Mouse (Mus musculus) neural tube, embryonic 11.5 days (tissue): ENCODE measurements at regions not wholly inside any gene's neighbourhood (a gene's known extent, or its start where the extent isn't known, plus 50 kb on each side); places are given as distances from the start of the nearest gene placed in this dataset.

Experiments
- ATAC-seq: fragments of 200-750 bp; cut with Nextera tagmentation; 2 replicates; pipeline ENCODE4 v1.8.0; 2017; ENCODE audit warnings: moderate number of reproducible peaks, mild to moderate bottlenecking, moderate TSS enrichment, moderate library complexity; ENCODE audit not compliant: insufficient read depth, low FRiP score, low TSS enrichment
- DNase-seq: peaks from one replicate; pipeline ENCODE4 v3.0.0-alpha.2; 2015; ENCODE audit warnings: low spot score
- H3K27ac ChIP-seq: fragments of 300-500 bp; sonication (generic); 2 replicates; pipeline ENCODE4 v1.5.1; 2014; ENCODE audit warnings: low read depth, mild to moderate bottlenecking, low read length
- H3K27me3 ChIP-seq: fragments of 300-500 bp; sonication (generic); 2 replicates; pipeline ENCODE4 v1.6.1; 2014; ENCODE audit warnings: mild to moderate bottlenecking, low read length, mixed read lengths; ENCODE audit not compliant: control insufficient read depth, insufficient read depth
- H3K36me3 ChIP-seq: fragments of 300-500 bp; sonication (generic); 2 replicates; pipeline ENCODE4 v1.6.1; 2014; ENCODE audit warnings: mild to moderate bottlenecking, low read length, moderate library complexity, mixed read lengths; ENCODE audit not compliant: control insufficient read depth, insufficient read depth
- H3K4me1 ChIP-seq: fragments of 300-500 bp; sonication (generic); 2 replicates; pipeline ENCODE4 v1.6.1; 2014; ENCODE audit warnings: low read length, mixed read lengths; ENCODE audit not compliant: control insufficient read depth, insufficient read depth
- H3K4me2 ChIP-seq: fragments of 300-500 bp; sonication (generic); 2 replicates; pipeline ENCODE4 v1.6.1; 2014; ENCODE audit warnings: low read depth, mild to moderate bottlenecking, moderate library complexity
- H3K4me3 ChIP-seq: fragments of 300-500 bp; sonication (generic); 2 replicates; pipeline ENCODE4 v1.5.1; 2014; ENCODE audit warnings: low read depth, low read length
- H3K9ac ChIP-seq: fragments of 300-500 bp; sonication (generic); 2 replicates; pipeline ENCODE4 v1.6.1; 2014; ENCODE audit warnings: mild to moderate bottlenecking, low read length
- H3K9me3 ChIP-seq: fragments of 300-500 bp; sonication (generic); 2 replicates; pipeline ENCODE4 v1.6.1; 2016; ENCODE audit warnings: low read length; ENCODE audit not compliant: control insufficient read depth
- WGBS: fragments of 180-500 bp; shearing (Covaris S2); extraction: QIAGEN DNeasy Blood & Tissue Kit; methylation state at CpG from one replicate; pipeline ENCODE4 v1.1.7; 2014; 5-methylcytosine and 5-hydroxymethylcytosine counted together

DNA sequence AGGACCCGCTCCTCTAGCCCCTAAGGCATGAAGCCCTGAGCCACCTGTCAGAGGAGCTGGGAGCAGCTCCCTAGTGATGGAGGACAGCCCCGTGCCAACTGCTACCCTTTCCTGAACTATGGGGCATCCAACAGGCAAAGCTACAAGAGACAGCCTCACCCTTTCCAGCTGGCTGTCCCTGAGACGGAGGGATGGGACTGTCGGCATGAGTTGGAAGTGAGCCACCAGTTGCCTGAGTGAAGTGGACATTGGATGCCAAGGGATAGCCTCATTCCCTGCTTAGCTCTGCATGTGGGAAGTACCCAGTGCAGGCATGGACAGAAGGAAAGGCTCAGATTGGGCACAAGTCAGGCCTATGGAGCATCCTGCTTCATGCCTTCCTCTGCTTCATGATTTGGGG lies 112.3 kb upstream of the Igsf21 start:
- ATAC-seq, result no peak
- Histone ChIP-seq H3K27ac (no peak overlapping the region), H3K4me2 (no peak overlapping the region), H3K9me3 (no peaks in the 10 kb centered on the region), H3K36me3 (no peaks in the 10 kb centered on the region), H3K4me1 (no peaks in the 10 kb centered on the region), H3K9ac (no peak overlapping the region), H3K27me3 (no peaks in the 10 kb centered on the region), H3K4me3 (no peak overlapping the region)
- 90% methylated on average over 4 of the region's 4 CpGs for WGBS
- no peak for DNase-seq

DNA sequence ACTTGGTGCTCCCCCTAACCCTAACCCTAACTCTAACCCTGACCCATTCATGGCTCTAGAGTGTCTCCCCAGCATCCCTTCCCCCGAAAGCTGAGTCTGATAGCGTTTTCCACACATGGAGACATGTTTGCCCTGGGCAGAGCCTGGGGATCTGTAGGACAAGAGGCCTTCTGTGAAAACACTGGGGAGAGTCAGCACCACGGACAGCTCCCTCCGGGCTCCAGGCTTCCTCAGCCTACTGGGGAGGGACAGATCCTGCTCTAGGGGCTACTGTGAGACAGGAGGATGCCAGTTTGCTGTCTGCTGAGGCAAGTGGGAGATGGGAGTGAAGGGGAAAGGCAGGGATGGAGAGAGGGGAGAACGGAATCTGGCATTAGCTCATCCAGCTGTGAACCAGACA lies 111.5 kb upstream of the Igsf21 start:
- Histone ChIP-seq H3K27me3 (no peaks in the 10 kb centered on the region), H3K9ac (no peak overlapping the region), H3K4me2 (no peak overlapping the region), H3K4me1 (no peaks in the 10 kb centered on the region), H3K36me3 (no peaks in the 10 kb centered on the region), H3K4me3 (no peak overlapping the region), H3K9me3 (no peaks in the 10 kb centered on the region), H3K27ac (no peak overlapping the region)
- ATAC-seq, result no peak
- 11% methylated on average over 5 of the region's 5 CpGs for WGBS
- peak; percentile 82 for DNase-seq

DNA sequence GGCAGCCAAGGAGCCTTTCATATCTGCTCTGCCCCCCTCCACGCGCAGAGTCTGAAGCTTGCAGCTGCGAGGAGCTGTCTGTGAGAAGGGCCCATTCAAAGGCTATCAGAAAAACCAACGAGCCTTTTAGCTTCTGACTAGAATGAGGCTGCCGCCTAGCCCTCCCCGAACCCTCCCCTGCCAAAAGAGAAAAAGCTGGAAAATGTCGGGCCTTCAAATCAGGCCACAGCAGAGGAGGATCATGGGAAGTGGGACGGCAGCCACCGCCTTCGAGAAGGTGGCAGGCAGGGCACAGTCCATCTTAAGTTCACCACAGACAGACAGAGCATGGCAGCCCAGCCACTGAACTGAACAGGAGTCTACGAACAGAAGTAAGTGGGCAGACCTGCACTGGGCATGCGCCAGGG lies 108.6 kb upstream of the Igsf21 start:
- DNase-seq, result no peak
- Histone ChIP-seq H3K9me3 (no peaks in the 10 kb centered on the region), H3K27ac (no peak overlapping the region), H3K36me3 (no peaks in the 10 kb centered on the region), H3K4me1 (no peaks in the 10 kb centered on the region), H3K4me3 (no peak overlapping the region), H3K9ac (no peak overlapping the region), H3K4me2 (no peak overlapping the region), H3K27me3 (no peaks in the 10 kb centered on the region)
- no peak for ATAC-seq
- 77% methylated on average over 12 of the region's 12 CpGs for WGBS

DNA sequence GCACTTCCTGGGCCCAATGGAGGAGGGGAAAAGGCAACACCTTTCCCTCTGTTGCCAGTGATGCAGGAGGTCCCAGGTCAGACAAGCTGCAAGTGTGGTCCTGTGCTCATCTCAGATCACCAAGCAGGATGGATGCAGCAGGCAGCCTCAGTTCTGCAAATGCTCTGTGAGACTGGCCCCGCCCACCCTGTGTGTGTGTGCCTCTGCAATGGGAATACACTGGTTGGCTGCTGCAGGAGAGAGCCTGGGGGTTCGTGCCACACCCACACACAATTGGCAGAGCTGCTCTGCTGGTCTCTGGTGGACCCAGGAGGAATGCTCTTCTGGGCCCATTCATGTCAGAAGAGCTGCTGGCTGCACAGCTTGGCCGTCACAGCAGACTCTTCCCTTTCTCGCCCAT lies 102.2 kb upstream of the Igsf21 start:
- WGBS, result 71% methylated on average over 4 of the region's 4 CpGs
- ATAC-seq, result no peak
- no peak overlapping the region for H3K4me2 ChIP-seq

GRCm38 (mm10) chr4:140330138-140330537 lies 83.6 kb upstream of the Igsf21 start:
- no peak overlapping the region for H3K27ac ChIP-seq
- H3K9me3 ChIP-seq, result no peaks in the 10 kb centered on the region
- no peaks in the 10 kb centered on the region for H3K27me3 ChIP-seq
- no peaks in the 10 kb centered on the region for H3K4me1 ChIP-seq
- H3K4me3 ChIP-seq, result no peak overlapping the region
- H3K36me3 ChIP-seq, result no peaks in the 10 kb centered on the region
- no peak for ATAC-seq
- no peak overlapping the region for H3K9ac ChIP-seq
- H3K4me2 ChIP-seq, result no peak overlapping the region
- WGBS, result 83% methylated on average over 4 of the region's 4 CpGs
- no peak for DNase-seq

More for the DNA sequence above, 102.2 kb upstream of the Igsf21 start:
- no peak overlapping the region for H3K27ac ChIP-seq
- no peak for DNase-seq
- no peaks in the 10 kb centered on the region for H3K4me1 ChIP-seq
- H3K27me3 ChIP-seq, result no peaks in the 10 kb centered on the region
- no peak overlapping the region for H3K4me3 ChIP-seq
- no peaks in the 10 kb centered on the region for H3K9me3 ChIP-seq
- H3K36me3 ChIP-seq, result no peaks in the 10 kb centered on the region
- H3K9ac ChIP-seq, result no peak overlapping the region

GRCm38 (mm10) chr4:140326706-140327440 lies 80.3 kb upstream of the Igsf21 start:
- Histone ChIP-seq H3K36me3 (no peaks in the 10 kb centered on the region), H3K9ac (no peak overlapping the region), H3K27ac (no peak overlapping the region), H3K4me3 (no peak overlapping the region), H3K9me3 (no peaks in the 10 kb centered on the region), H3K4me2 (no peak overlapping the region), H3K27me3 (no peaks in the 10 kb centered on the region), H3K4me1 (no peaks in the 10 kb centered on the region)
- DNase-seq (no peak), ATAC-seq (no peak)
- WGBS, result 28% methylated on average over 10 of the region's 10 CpGs

GRCm38 (mm10) chr4:140325677-140326052 lies 79.1 kb upstream of the Igsf21 start:
- Histone ChIP-seq H3K36me3 (no peaks in the 10 kb centered on the region), H3K9me3 (no peaks in the 10 kb centered on the region), H3K9ac (no peak overlapping the region), H3K27me3 (no peaks in the 10 kb centered on the region), H3K4me1 (no peaks in the 10 kb centered on the region), H3K27ac (no peak overlapping the region), H3K4me3 (no peak overlapping the region), H3K4me2 (no peak overlapping the region)
- 93% methylated on average over 7 of the region's 7 CpGs for WGBS
- ATAC-seq (no peak), DNase-seq (no peak)

- H3K4me1 ChIP-seq, result no peaks in the 10 kb centered on the region
- no peak for DNase-seq
- H3K9me3 ChIP-seq, result no peaks in the 10 kb centered on the region
- WGBS, result 86% methylated on average over 8 of the region's 8 CpGs
- H3K27ac ChIP-seq, result no peak overlapping the region
- no peak for ATAC-seq
- H3K36me3 ChIP-seq, result no peaks in the 10 kb centered on the region
- no peaks in the 10 kb centered on the region for H3K27me3 ChIP-seq
- no peak overlapping the region for H3K4me3 ChIP-seq
- no peak overlapping the region for H3K9ac ChIP-seq
- H3K4me2 ChIP-seq, result no peak overlapping the region
These were observed 78.5 kb upstream of the Igsf21 start for GRCm38 (mm10) chr4:140324971-140325676.
